Mouse (Mus musculus) heart, adult 2 months (tissue): ENCODE data around the gene Lrrn4cl. TPM values are rescaled to one million over a fixed set of nuclear protein-coding genes. Genes with fewer than 3 reads are reported as not detected.

Experiments
- DNase-seq, 2 experiments: peaks; one replicate each; pipeline ENCODE4 v3.0.0; 2021
- H3K27ac ChIP-seq: fragments of 200-600 bp; 2 replicates; pipeline ENCODE4 v1.8.1; 2022
- H3K27me3 ChIP-seq: fragments of 200-500 bp; 2 replicates; pipeline ENCODE4 v1.6.1; 2012; ENCODE audit warnings: mild to moderate bottlenecking, low read length, inconsistent platforms, mixed read lengths; ENCODE audit not compliant: control insufficient read depth, insufficient read depth
- H3K36me3 ChIP-seq: fragments of 200-500 bp; 2 replicates; pipeline ENCODE4 v1.6.1; 2012; ENCODE audit warnings: low read length, inconsistent platforms; ENCODE audit not compliant: control insufficient read depth, insufficient read depth
- H3K4me1 ChIP-seq: fragments of 200-500 bp; 2 replicates; pipeline ENCODE4 v1.6.1; 2011; ENCODE audit warnings: low read length; ENCODE audit not compliant: control insufficient read depth, insufficient read depth
- H3K4me3 ChIP-seq: fragments of 200-600 bp; 2 replicates; pipeline ENCODE4 v1.8.1; 2022
- H3K79me2 ChIP-seq: fragments of 200-500 bp; replicated peaks from 2 replicates; pipeline ENCODE4 v1.6.1; 2012; ENCODE audit warnings: mild to moderate bottlenecking, inconsistent platforms, low read length, moderate library complexity, mixed read lengths; ENCODE audit not compliant: control insufficient read depth, insufficient read depth
- H3K9ac ChIP-seq: fragments of 200-500 bp; 2 replicates; pipeline ENCODE4 v1.6.1; 2012; ENCODE audit warnings: low read depth, mild to moderate bottlenecking, control low read depth, inconsistent platforms, low read length, mixed read lengths
- CTCF ChIP-seq: fragments of 200-600 bp; IDR thresholded peaks from 2 replicates; pipeline ENCODE4 v1.8.1; 2022; ENCODE audit warnings: antibody characterized with exemption, mild to moderate bottlenecking, moderate library complexity
- EP300 ChIP-seq: fragments of 200-500 bp; IDR thresholded peaks from 2 replicates; pipeline ENCODE4 v1.6.1; 2011; ENCODE audit warnings: low read depth, low read length, control low read depth; ENCODE audit not compliant: insufficient read depth
- POLR2A ChIP-seq: fragments of 200-500 bp; IDR thresholded peaks from 2 replicates; pipeline ENCODE4 v1.6.1; 2011; ENCODE audit warnings: mild to moderate bottlenecking, low read depth, low read length, control low read depth; ENCODE audit not compliant: insufficient read depth
- WGBS: fragments of 180-500 bp; shearing (Covaris S2); methylation state at CpG from one replicate; pipeline ENCODE4 v1.1.7; 2018; 5-methylcytosine and 5-hydroxymethylcytosine counted together
- intact Hi-C: fragments of 180-260 bp; cut with DNase I; formaldehyde crosslinking; loops from one replicate; pipeline ENCODE4 v1.15.1; 2025
- polyA plus RNA-seq: library from polyadenylated mRNA; depleted of rRNA; stranded (reverse); fragments of >200 nt; gene quantifications from 2 replicates; pipeline ENCODE4 v1.2.3, GENCODE M21; 2012
- total RNA-seq, 2 experiments: library from RNA; stranded (reverse); gene quantifications; 2 replicates each; pipeline ENCODE4 v1.2.3; 2021

Gene Lrrn4cl
- total and polyA plus RNA-seq, 3 experiments: 2.6 to 3.8 (median 3.7) TPM

- H3K27me3 ChIP-seq: no peaks in the 10 kb centered on the region
- no peak overlapping the region for H3K27ac ChIP-seq
- no peak overlapping the region for H3K4me3 ChIP-seq
- H3K79me2 ChIP-seq: peaks cover 1% of the 10 kb centered on the region; the same call in 1 of the 2 replicates
- TF ChIP-seq EP300: no peak
- intact Hi-C loops: loop anchor here (5.0 kb wide), 4 partner anchors 44 to 94 kb away; partner anchors contain the start of genes 1700092M07Rik, Nxf1, Slc3a2 and Stx5a
- peaks cover 6% of the 10 kb centered on the region; the same call in 1 of the 2 replicates for H3K36me3 ChIP-seq
- H3K4me1 ChIP-seq: peaks cover 3% of the 10 kb centered on the region
- no peak overlapping the region for H3K9ac ChIP-seq
- 69% methylated on average over 11 of the region's 11 CpGs for WGBS
- no peak for DNase-seq
Observed at GRCm38 (mm10) chr19:8815812-8816211, 34.8 kb upstream of the Lrrn4cl start.

DNA sequence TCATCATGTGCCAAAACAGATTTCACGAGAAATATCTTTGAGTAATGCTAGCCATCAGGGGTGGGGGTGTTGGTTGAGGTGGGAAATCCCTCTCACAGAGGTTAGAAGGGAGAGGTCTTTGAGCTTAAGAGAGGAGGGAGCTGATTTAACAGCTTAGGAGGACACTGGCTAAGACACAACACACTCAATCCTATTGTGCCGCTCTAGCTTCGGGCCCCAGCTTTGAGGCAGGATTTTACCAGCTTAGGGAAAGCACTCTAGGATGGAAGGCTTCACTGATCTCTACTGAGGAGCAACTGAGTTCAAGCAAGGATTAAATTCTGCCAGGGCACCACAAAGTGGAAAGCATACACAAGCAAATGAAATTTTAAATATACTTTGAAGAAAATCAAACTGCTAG is 33.6 kb upstream of the Lrrn4cl start:
- Histone ChIP-seq H3K9ac (no peak overlapping the region), H3K4me3 (no peak overlapping the region), H3K27me3 (no peaks in the 10 kb centered on the region), H3K27ac (no peak overlapping the region), H3K36me3 (peaks cover 6% of the 10 kb centered on the region), H3K4me1 (peaks cover 5% of the 10 kb centered on the region), H3K79me2 (peaks cover 1% of the 10 kb centered on the region; the same call in 1 of the 2 replicates)
- 61% methylated on average over 3 of the region's 3 CpGs for WGBS
- TF ChIP-seq EP300: no peak
- no peak for TF ChIP-seq CTCF
- intact Hi-C loops: loop anchor here (5.0 kb wide), 4 partner anchors 45 to 95 kb away; partner anchors contain the start of genes 1700092M07Rik, Nxf1, Slc3a2 and Stx5a
- no peak for DNase-seq

- no peaks in the 10 kb centered on the region for H3K27me3 ChIP-seq
- peak overlapping the region; percentile 97 for H3K27ac ChIP-seq
- peak overlapping the region; percentile 62 for H3K9ac ChIP-seq
- H3K4me3 ChIP-seq: peak overlapping the region; percentile 86
- DNase-seq: no peak
- peaks cover 1% of the 10 kb centered on the region; the same call in 1 of the 2 replicates for H3K79me2 ChIP-seq
- intact Hi-C loops: loop anchor here (2.0 to 5.0 kb wide), 5 partner anchors 16 to 96 kb away; partner anchors contain the start of genes 1700092M07Rik, Nxf1, Slc3a2 and Stx5a
- H3K4me1 ChIP-seq: peaks cover 7% of the 10 kb centered on the region
- 9% methylated on average over 14 of the region's 14 CpGs for WGBS
- TF ChIP-seq EP300 (no peak), POLR2A (no peak), CTCF (no peak)
- peaks cover 18% of the 10 kb centered on the region for H3K36me3 ChIP-seq
Observed at GRCm38 (mm10) chr19:8818301-8818798, 32.2 kb upstream of the Lrrn4cl start.

GRCm38 (mm10) chr19:8818801-8819595 is 31.6 kb upstream of the Lrrn4cl start, which contains the start of gene Ttc9c:
Ttc9c (minus strand) TSS chr19:8819333.
- H3K27me3 ChIP-seq: no peaks in the 10 kb centered on the region
- H3K36me3 ChIP-seq: peaks cover 20% of the 10 kb centered on the region
- intact Hi-C loops: loop anchor here (2.0 to 5.0 kb wide), 5 partner anchors 16 to 97 kb away; partner anchors contain the start of genes 1700092M07Rik, Nxf1, Slc3a2 and Stx5a
- peak within 1 kb of the TSS; percentile 97 for H3K27ac ChIP-seq
- H3K79me2 ChIP-seq: peaks cover 1% of the 10 kb centered on the region; the same call in 1 of the 2 replicates
- H3K4me1 ChIP-seq: peaks cover 7% of the 10 kb centered on the region
- peak within 1 kb of the TSS; percentile 93 for H3K9ac ChIP-seq
- WGBS: under 1% methylated on average over 33 of the region's 33 CpGs
- peak; percentile 91 to 98 for DNase-seq
- H3K4me3 ChIP-seq: peak within 1 kb of the TSS; percentile 86
- TF ChIP-seq EP300: peak; percentile 79
- TF ChIP-seq CTCF: no peak
- TF ChIP-seq POLR2A: peak; percentile 82

GRCm38 (mm10) chr19:8819596-8820423 is 30.8 kb upstream of the Lrrn4cl start, which contains the start of gene Hnrnpul2:
Hnrnpul2 (plus strand) TSS chr19:8820010.
- peaks cover 1% of the 10 kb centered on the region; the same call in 1 of the 2 replicates for H3K79me2 ChIP-seq
- DNase-seq: peak; percentile 98 to 99
- H3K9ac ChIP-seq: peak within 1 kb of the TSS; percentile 93
- peaks cover 7% of the 10 kb centered on the region for H3K4me1 ChIP-seq
- H3K27ac ChIP-seq: peak within 1 kb of the TSS; percentile 97
- H3K27me3 ChIP-seq: no peaks in the 10 kb centered on the region
- TF ChIP-seq CTCF (no peak), EP300 (0 out of 2 replicates have a peak, but pooled peaks have one; percentile 11), POLR2A (peak; percentile 97)
- intact Hi-C loops: loop anchor here (2.0 to 5.0 kb wide), 6 partner anchors 17 to 98 kb away; partner anchors contain the start of genes 1700092M07Rik, Ganab, Nxf1 and Slc3a2
- WGBS: under 1% methylated on average over 83 of the region's 83 CpGs
- peaks cover 27% of the 10 kb centered on the region for H3K36me3 ChIP-seq
- H3K4me3 ChIP-seq: peak within 1 kb of the TSS; percentile 86
